Mouse (Mus musculus) testis, postnatal 10 days (tissue): ENCODE data around the gene Nepro.

Experiments
- DNase-seq: peaks from one replicate; pipeline ENCODE4 v3.0.0; 2021; ENCODE audit warnings: low spot score

Nepro gene

GRCm38 (mm10) chr16:44767506-44767905 lies 43.4 kb downstream of the Nepro start:
- DNase-seq: no peak

DNA sequence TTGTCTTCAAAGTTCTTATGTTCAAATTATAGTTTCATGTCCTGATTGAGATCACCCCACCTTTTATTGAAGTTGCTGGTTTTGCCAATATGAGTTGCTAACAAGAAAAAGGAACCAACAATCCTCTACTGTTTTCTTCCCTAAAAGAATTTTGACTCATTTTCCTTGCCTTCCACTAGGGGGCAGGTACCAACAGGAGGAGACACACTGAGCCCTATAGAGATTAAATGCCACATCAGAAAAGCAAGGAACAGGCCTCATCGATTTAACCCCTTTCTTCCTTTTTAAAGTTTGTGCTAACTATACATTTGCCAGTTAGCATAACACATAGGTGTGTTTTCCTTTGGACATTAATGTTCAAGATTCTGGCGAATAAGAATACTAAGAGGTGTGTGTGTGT lies 43.9 kb downstream of the Nepro start:
- no peak for DNase-seq

GRCm38 (mm10) chr16:44772577-44772976 lies 48.5 kb downstream of the Nepro start:
- DNase-seq: no peak

- no peak for DNase-seq
Measured at GRCm38 (mm10) chr16:44773673-44774072, 49.6 kb downstream of the Nepro start.

DNA sequence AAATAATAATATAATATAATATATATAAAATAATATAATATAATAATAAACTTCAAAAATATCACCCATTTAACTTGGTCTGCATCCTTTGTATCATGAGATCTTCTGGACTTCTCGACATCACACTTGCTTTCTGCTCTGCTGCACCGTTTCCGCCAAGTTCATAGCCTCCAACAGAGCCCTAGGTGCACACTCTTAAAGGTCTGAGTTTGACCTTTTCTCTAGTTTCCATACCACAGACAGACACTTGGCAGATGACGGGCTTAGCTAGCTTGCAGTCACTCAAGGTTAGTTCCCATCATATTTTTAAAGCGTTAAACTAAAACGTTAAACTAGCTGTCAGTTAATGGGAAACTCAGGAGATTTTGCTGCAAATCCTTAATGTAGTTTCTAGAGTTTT lies 50.1 kb downstream of the Nepro start:
- DNase-seq: no peak

GRCm38 (mm10) chr16:44778538-44779147 lies 54.5 kb downstream of the Nepro start:
- no peak for DNase-seq

DNA sequence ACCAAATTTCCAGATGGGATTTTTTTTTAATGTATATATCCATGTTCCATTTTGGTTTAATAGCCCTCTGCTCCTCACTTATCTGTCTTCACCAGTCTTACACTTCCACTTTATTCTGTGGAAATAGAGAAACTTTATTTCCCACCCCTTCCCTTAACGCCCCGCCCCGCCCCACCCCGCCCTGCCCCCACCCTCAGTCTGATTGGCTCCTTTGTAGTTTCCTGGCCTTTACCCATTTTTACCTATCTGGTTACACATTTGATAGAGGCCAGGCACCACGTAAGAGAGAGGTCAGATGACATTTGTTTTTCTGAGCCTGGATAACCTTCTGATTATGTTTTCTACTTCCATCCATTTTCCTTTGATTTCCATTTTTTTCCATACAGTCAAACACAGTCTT lies 55.4 kb downstream of the Nepro start:
- no peak for DNase-seq

DNA sequence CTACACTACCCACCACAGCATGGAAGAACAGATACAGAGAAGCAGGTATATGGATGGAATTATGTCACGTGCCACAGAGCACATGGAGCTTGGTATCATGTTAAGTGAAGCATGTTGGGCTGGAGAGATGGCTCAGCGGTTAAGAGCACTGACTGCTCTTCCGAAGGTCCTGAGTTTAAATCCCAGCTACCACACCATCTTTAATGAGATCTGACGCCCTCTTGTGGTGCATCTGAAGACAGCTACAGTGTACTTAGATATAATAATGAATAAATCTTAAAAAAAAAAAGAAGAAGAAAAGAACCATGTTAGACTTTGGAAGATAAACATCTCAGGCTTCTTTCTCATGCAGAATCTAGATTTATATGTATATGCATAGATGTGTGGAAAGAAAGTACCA lies 56.6 kb downstream of the Nepro start:
- DNase-seq: no peak
